Mouse (Mus musculus) midbrain, postnatal 0 days (tissue): ENCODE data around the gene Cyld. TPM values are rescaled to one million over a fixed set of nuclear protein-coding genes. Genes with fewer than 3 reads are reported as not detected.

ENCODE experiments used
- ATAC-seq: fragments of 200-750 bp; cut with Nextera tagmentation; 2 replicates; pipeline ENCODE4 v1.8.0; 2017; ENCODE audit warnings: moderate number of reproducible peaks, mild to moderate bottlenecking, moderate TSS enrichment, moderate library complexity; ENCODE audit not compliant: low FRiP score
- DNase-seq: peaks from one replicate; pipeline ENCODE4 v3.0.0-alpha.2; 2015; ENCODE audit warnings: low spot score
- H3K27ac ChIP-seq: fragments of 300-500 bp; sonication (generic); 2 replicates; pipeline ENCODE4 v1.5.1; 2014; ENCODE audit warnings: low read depth, mild to moderate bottlenecking, low read length, mixed read lengths
- H3K27me3 ChIP-seq: fragments of 300-500 bp; sonication (generic); 2 replicates; pipeline ENCODE4 v1.6.1; 2014; ENCODE audit warnings: low read length, control low read depth, mixed read lengths; ENCODE audit not compliant: insufficient read depth
- H3K36me3 ChIP-seq: fragments of 300-500 bp; sonication (generic); 2 replicates; pipeline ENCODE4 v1.6.1; 2014; ENCODE audit warnings: low read length, control low read depth, mixed read lengths; ENCODE audit not compliant: insufficient read depth
- H3K4me1 ChIP-seq: fragments of 300-500 bp; sonication (generic); 2 replicates; pipeline ENCODE4 v1.6.1; 2014; ENCODE audit warnings: mild to moderate bottlenecking, control low read depth, antibody characterized with exemption, low read length, mixed read lengths; ENCODE audit not compliant: insufficient read depth
- H3K4me2 ChIP-seq: fragments of 300-500 bp; sonication (generic); 2 replicates; pipeline ENCODE4 v1.6.1; 2014; ENCODE audit warnings: low read depth, mild to moderate bottlenecking, low read length, mixed read lengths; ENCODE audit not compliant: poor library complexity, severe bottlenecking
- H3K4me3 ChIP-seq: fragments of 300-500 bp; sonication (generic); 2 replicates; pipeline ENCODE4 v1.5.1; 2014; ENCODE audit warnings: low read depth, mild to moderate bottlenecking, low read length, moderate library complexity
- H3K9ac ChIP-seq: fragments of 300-500 bp; sonication (generic); replicated peaks from 2 replicates; pipeline ENCODE4 v1.6.1; 2014; ENCODE audit warnings: mild to moderate bottlenecking, low read length, moderate library complexity, mixed read lengths; ENCODE audit not compliant: poor library complexity, severe bottlenecking
- H3K9me3 ChIP-seq: fragments of 300-500 bp; sonication (generic); 2 replicates; pipeline ENCODE4 v1.6.1; 2016; ENCODE audit warnings: low read length, control low read depth
- CTCF ChIP-seq: IDR thresholded peaks from 2 replicates; pipeline ENCODE4 v1.5.1; 2016; ENCODE audit warnings: antibody characterized with exemption, mild to moderate bottlenecking
- WGBS: fragments of 180-500 bp; shearing (Covaris S2); extraction: QIAGEN DNeasy Blood & Tissue Kit; methylation state at CpG from one replicate; pipeline ENCODE4 v1.1.7; 2014; 5-methylcytosine and 5-hydroxymethylcytosine counted together
- polyA plus RNA-seq: library from polyadenylated mRNA; unstranded; fragments of >200 nt; fragmentation: Nextera tagmentation; extraction: Ambion mirVana; gene quantifications from 2 replicates; pipeline ENCODE4 v1.2.1, GENCODE M21; 2015
- total RNA-seq: library from RNA; depleted of rRNA; stranded (reverse); fragments of >200 nt; gene quantifications from 2 replicates; pipeline ENCODE4 v1.2.3, GENCODE M21; 2014

Cyld gene
- total and polyA plus RNA-seq, 2 experiments from 2014 or later: 14.3 to 19.1 TPM

- Histone ChIP-seq H3K9me3 (no peaks in the 10 kb centered on the region), H3K27ac (no peak overlapping the region), H3K9ac (peak overlapping the region; percentile 86), H3K4me3 (peak overlapping the region; percentile 90), H3K36me3 (no peaks in the 10 kb centered on the region), H3K27me3 (no peaks in the 10 kb centered on the region), H3K4me2 (peak overlapping the region; percentile 80), H3K4me1 (no peaks in the 10 kb centered on the region; the same call in 1 of the 2 replicates)
- no peak for ATAC-seq
- 31% methylated on average over 2 of the region's 2 CpGs for WGBS
- no peak for DNase-seq
- no peak for TF ChIP-seq CTCF
These were observed 1.2 kb downstream of the Cyld start for GRCm38 (mm10) chr8:88698048-88698447.

DNA sequence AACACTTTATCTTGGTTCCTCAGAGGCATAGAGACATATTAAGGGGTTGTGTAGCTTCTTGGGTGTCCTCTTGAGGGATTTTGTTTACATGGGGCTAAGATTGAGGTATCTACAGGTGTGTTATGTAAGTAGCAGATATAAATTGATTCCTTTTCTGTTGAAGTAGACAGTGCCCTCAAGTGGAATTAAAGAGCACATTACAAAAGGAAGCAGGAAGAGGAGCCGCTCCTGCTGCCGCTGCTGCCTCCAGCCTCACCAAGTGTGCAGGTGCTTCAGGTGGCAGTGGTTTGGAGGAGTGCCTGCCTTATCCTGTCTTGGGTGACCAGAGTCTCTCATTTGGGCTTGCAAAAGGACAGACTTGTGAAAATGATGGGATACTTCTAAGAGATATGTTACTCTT, 4.8 kb downstream of the Cyld start:
- peak; percentile 79 for TF ChIP-seq CTCF
- no peak overlapping the region for H3K9ac ChIP-seq
- H3K27ac ChIP-seq: no peak overlapping the region
- ATAC-seq: no peak
- no peaks in the 10 kb centered on the region for H3K27me3 ChIP-seq
- peak; percentile 55 for DNase-seq
- no peak overlapping the region for H3K4me3 ChIP-seq
- no peaks in the 10 kb centered on the region for H3K9me3 ChIP-seq
- no peaks in the 10 kb centered on the region; the same call in 1 of the 2 replicates for H3K4me1 ChIP-seq
- WGBS: 32% methylated on average over 2 of the region's 2 CpGs
- H3K36me3 ChIP-seq: no peaks in the 10 kb centered on the region
- no peak overlapping the region for H3K4me2 ChIP-seq

- Histone ChIP-seq H3K4me1 (no peaks in the 10 kb centered on the region; the same call in 1 of the 2 replicates), H3K9me3 (no peaks in the 10 kb centered on the region), H3K27ac (no peak overlapping the region), H3K9ac (no peak overlapping the region), H3K27me3 (no peaks in the 10 kb centered on the region), H3K4me2 (no peak overlapping the region), H3K36me3 (no peaks in the 10 kb centered on the region), H3K4me3 (no peak overlapping the region)
- TF ChIP-seq CTCF: no peak
- DNase-seq (no peak), ATAC-seq (no peak)
- WGBS: 79% methylated on average over 3 of the region's 3 CpGs
These were observed 6.0 kb downstream of the Cyld start for GRCm38 (mm10) chr8:88702816-88703215.

- no peaks in the 10 kb centered on the region for H3K4me1 ChIP-seq
- no peak overlapping the region for H3K27ac ChIP-seq
- H3K4me2 ChIP-seq: no peak overlapping the region
- H3K4me3 ChIP-seq: no peak overlapping the region
- WGBS: 98% methylated on average over 2 of the region's 2 CpGs
- ATAC-seq (no peak), DNase-seq (no peak)
- TF ChIP-seq CTCF: no peak
- no peaks in the 10 kb centered on the region for H3K9me3 ChIP-seq
- peaks cover 16% of the 10 kb centered on the region for H3K36me3 ChIP-seq
- H3K27me3 ChIP-seq: no peaks in the 10 kb centered on the region
- H3K9ac ChIP-seq: no peak overlapping the region
These were observed 26.6 kb downstream of the Cyld start for GRCm38 (mm10) chr8:88723256-88723963.

GRCm38 (mm10) chr8:88755175-88755791, 58.5 kb downstream of the Cyld start:
- Histone ChIP-seq H3K36me3 (no peaks in the 10 kb centered on the region), H3K4me3 (no peak overlapping the region), H3K27ac (no peak overlapping the region), H3K4me2 (peak overlapping the region; percentile 43), H3K9ac (no peak overlapping the region), H3K4me1 (no peaks in the 10 kb centered on the region), H3K9me3 (no peaks in the 10 kb centered on the region), H3K27me3 (no peaks in the 10 kb centered on the region)
- ATAC-seq (peak; percentile 82), DNase-seq (peak; percentile 92)
- WGBS: 1% methylated on average over 14 of the region's 14 CpGs
- peak; percentile 82 for TF ChIP-seq CTCF

DNA sequence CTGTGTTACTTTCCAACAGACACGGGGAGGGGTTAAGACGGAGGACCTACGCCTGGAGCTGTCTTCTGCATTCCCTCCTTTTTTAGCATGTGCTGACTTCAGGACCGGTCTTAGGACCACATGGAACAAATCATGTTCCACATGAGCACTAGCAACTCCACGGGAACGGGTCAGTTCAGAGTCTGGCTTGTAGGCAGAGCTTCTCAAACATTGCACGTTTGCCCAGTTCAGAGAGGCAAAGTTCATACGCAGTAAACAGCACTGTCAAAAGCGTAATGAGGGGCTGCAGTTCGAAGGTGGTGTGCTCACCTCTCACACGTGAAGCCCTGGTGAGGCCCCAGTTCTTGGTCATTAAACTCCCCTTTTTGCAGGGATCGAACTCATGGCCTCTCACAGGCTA, 65.2 kb downstream of the Cyld start:
- Histone ChIP-seq H3K27ac (no peak overlapping the region), H3K4me1 (no peaks in the 10 kb centered on the region), H3K27me3 (no peaks in the 10 kb centered on the region), H3K4me2 (no peak overlapping the region), H3K36me3 (no peaks in the 10 kb centered on the region), H3K9ac (no peak overlapping the region), H3K9me3 (no peaks in the 10 kb centered on the region), H3K4me3 (no peak overlapping the region)
- no peak for DNase-seq
- WGBS: 87% methylated on average over 12 of the region's 12 CpGs
- no peak for TF ChIP-seq CTCF
- ATAC-seq: no peak
